Mouse (Mus musculus) limb, embryonic 10.5 days (tissue): ENCODE results near the gene Fopnl. TPM values are rescaled to one million over a fixed set of nuclear protein-coding genes. Genes with fewer than 3 reads are reported as not detected.

Experiments
- DNase-seq: peaks from one replicate; pipeline ENCODE4 v3.0.0-alpha.2; 2017; ENCODE audit warnings: low spot score
- H3K27ac ChIP-seq: fragments of 300-500 bp; sonication (generic); 2 replicates; pipeline ENCODE4 v1.5.1; 2016; ENCODE audit warnings: mild to moderate bottlenecking
- H3K27me3 ChIP-seq: fragments of 300-500 bp; sonication (generic); 2 replicates; pipeline ENCODE4 v1.6.1; 2016; ENCODE audit warnings: low read depth, mild to moderate bottlenecking; ENCODE audit not compliant: poor library complexity, severe bottlenecking
- H3K36me3 ChIP-seq: fragments of 300-500 bp; sonication (generic); 2 replicates; pipeline ENCODE4 v1.6.1; 2016; ENCODE audit warnings: mild to moderate bottlenecking, moderate library complexity
- H3K4me1 ChIP-seq: fragments of 300-500 bp; sonication (generic); 2 replicates; pipeline ENCODE4 v1.6.1; 2016
- H3K4me3 ChIP-seq: fragments of 300-500 bp; sonication (generic); 2 replicates; pipeline ENCODE4 v1.5.1; 2016; ENCODE audit warnings: mild to moderate bottlenecking, moderate library complexity
- H3K9me3 ChIP-seq: fragments of 300-500 bp; sonication (generic); replicated peaks from 2 replicates; pipeline ENCODE4 v1.6.1; 2016; ENCODE audit warnings: mild to moderate bottlenecking
- WGBS: fragments of 180-500 bp; shearing (Covaris S2); methylation state at CpG from one replicate; pipeline ENCODE4 v1.1.7; 2016; 5-methylcytosine and 5-hydroxymethylcytosine counted together
- polyA plus RNA-seq: library from polyadenylated mRNA; unstranded; fragments of >200 nt; fragmentation: Nextera tagmentation; extraction: Ambion mirVana; gene quantifications from 2 replicates; pipeline ENCODE4 v1.2.1, GENCODE M21; 2016

Fopnl gene
- polyA plus RNA-seq, 1 experiment from 2014 or later: 166 TPM

DNA sequence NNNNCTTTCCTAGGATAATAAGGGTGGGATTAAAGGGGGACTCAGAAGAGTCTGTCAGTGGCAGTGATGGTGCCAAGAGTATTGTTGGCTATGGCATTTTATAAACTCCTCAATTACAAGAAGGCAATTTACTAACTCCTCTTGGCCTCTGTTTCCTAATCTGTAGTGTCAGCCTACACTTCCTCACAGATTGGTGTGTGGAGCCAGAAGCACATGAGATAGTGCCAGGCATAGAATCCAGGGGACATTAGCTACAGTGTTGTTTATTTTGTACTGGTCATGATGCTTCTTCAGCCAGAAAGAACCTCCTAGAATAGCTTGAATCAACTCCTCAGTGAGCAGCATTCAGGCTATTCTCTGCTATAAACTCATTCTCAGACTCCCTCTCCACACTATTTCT is 34.4 kb upstream of the Fopnl start:
- H3K36me3 ChIP-seq: no peaks in the 10 kb centered on the region
- H3K4me1 ChIP-seq: no peaks in the 10 kb centered on the region
- no peak overlapping the region for H3K27ac ChIP-seq
- H3K9me3 ChIP-seq: no peaks in the 10 kb centered on the region
- no peak overlapping the region for H3K4me3 ChIP-seq
- H3K27me3 ChIP-seq: no peaks in the 10 kb centered on the region
- no peak for DNase-seq

DNA sequence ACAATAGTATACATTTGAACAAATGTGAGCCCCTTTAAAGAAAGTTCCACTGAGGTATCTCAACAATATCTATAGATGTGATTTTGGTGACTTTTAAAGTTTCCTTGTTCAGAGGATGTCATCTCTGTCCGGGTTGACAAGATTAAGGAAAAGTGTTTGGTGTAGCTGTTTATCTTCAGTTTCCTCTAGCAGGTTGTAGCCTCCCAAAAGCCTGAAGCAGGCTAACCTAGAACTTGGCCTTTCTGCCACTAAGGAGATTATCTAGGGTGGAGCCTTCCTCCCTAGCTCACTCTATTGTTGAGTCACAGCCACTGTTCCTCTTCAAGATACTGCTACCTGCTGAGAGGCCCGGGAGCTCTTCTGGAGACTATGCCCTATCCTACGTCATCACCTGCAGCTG is 27.8 kb upstream of the Fopnl start:
- Histone ChIP-seq H3K36me3 (no peaks in the 10 kb centered on the region), H3K27ac (no peak overlapping the region), H3K9me3 (no peaks in the 10 kb centered on the region), H3K4me1 (no peaks in the 10 kb centered on the region), H3K4me3 (no peak overlapping the region), H3K27me3 (no peaks in the 10 kb centered on the region)
- DNase-seq: no peak
- 86% methylated on average over 3 of the region's 3 CpGs for WGBS

DNA sequence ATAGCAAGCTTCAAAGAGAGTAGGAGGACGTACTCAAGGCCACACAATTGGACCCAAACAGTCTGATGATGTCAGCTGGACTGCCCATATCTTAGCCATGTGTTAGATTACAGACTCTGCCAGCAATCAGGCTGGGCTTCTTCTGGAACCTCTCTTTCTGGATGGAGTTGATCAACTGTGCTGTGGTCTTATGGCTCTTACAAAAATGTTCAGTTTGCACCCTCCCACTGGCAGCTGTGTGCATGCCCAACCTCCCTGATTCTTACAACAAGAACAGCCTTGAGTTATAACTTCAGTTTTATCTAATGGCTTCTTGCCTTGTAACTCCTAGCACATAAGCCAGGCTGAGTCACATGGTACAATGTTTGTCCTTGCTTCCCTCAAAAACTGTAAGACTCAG is 11.0 kb upstream of the Fopnl start:
- no peak for DNase-seq
- 61% methylated on average over 1 of the region's 1 CpGs for WGBS
- Histone ChIP-seq H3K27ac (no peak overlapping the region), H3K9me3 (no peaks in the 10 kb centered on the region), H3K36me3 (no peaks in the 10 kb centered on the region), H3K27me3 (no peaks in the 10 kb centered on the region), H3K4me3 (no peak overlapping the region), H3K4me1 (no peaks in the 10 kb centered on the region)

DNA sequence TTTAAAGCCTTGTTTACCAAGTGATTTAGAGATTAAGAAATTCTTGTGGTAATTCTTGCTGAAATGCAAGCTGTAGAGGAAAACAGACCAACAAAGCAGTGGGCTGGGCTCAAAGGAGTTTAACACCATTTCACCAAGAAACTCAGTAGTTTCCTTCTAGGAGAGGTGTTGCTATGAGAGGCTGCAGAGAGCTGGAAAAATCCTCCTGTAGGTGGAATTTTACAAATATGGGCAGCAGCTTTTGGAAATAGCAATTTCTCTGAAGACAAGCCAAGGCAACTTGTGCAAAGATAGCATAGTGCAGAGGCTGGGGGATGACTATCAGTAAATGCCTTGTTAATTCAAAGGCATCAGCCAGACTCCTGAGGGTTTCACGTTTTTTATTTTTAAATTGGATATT is 3.3 kb upstream of the Fopnl start:
- H3K4me3 ChIP-seq: no peak overlapping the region
- H3K27ac ChIP-seq: no peak overlapping the region
- no peaks in the 10 kb centered on the region for H3K27me3 ChIP-seq
- peaks cover 16% of the 10 kb centered on the region for H3K4me1 ChIP-seq
- no peak for DNase-seq
- H3K9me3 ChIP-seq: no peaks in the 10 kb centered on the region
- WGBS: 63% methylated on average over 1 of the region's 1 CpGs
- H3K36me3 ChIP-seq: no peaks in the 10 kb centered on the region

DNA sequence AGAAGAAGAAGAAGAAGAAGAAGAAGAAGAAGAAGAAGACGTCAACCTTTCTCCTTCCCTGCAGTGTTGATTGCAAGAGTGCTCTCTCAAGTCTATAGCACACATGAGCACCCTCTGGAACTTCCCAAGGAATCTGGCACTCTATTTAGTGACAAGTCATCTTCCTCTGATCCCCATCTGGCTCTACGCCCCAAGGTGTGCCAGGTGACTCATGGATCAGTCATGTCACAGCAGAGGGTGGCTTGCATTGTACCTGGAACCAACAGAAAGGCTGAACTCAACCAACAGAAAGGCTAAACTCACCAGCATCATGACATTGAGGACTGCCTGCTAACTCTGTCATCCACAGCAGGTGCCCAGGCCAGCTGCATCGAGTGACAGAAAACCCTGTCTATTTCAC is 2.5 kb upstream of the Fopnl start:
- Histone ChIP-seq H3K4me3 (no peak overlapping the region), H3K27ac (no peak overlapping the region), H3K9me3 (no peaks in the 10 kb centered on the region), H3K4me1 (peaks cover 16% of the 10 kb centered on the region), H3K27me3 (no peaks in the 10 kb centered on the region), H3K36me3 (peaks cover 2% of the 10 kb centered on the region)
- 89% methylated on average over 3 of the region's 3 CpGs for WGBS
- DNase-seq: no peak

DNA sequence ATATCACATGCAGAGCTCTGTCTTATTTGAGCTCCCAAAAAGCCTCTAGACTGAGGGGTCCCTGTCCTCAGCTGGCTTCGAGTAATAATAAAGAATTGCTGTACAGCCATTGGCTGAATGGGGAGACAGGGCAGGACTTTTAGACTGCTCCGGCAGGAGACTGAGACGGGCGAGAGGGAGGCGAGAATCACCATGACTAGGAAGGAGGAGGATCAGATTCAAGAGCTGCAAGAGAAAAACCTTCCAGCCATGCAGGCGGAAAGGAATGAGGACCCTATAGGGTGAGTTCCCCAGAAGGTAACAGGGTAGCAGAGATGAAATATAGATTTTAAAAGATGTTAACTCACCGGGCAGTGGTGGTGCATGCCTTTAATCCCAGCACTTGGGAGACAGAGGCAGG is 4.3 kb downstream of the Fopnl start:
- Histone ChIP-seq H3K36me3 (peaks cover 63% of the 10 kb centered on the region), H3K4me1 (peaks cover 16% of the 10 kb centered on the region)
- 93% methylated on average over 7 of the region's 7 CpGs for WGBS

DNA sequence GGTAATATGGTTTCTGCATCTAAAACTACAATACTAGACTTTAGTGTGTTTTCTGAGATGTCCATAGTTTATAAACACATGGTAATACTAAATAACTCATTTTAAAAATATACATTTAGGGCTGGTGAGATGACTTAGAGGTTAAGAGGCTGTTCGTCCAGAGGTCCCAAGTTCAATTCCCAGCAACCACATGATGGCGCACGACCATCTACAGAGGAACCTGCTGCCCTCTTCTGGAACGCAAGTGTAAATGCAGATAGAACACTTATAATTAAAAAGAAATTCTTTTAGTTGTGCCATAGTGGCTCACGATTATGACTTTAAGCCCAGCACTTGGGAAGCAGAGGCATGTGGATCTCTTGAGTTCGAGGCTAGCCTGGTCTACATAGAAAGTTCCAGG is 5.8 kb downstream of the Fopnl start:
- DNase-seq: peak; percentile 47
- H3K4me1 ChIP-seq: peaks cover 8% of the 10 kb centered on the region
- H3K27me3 ChIP-seq: no peaks in the 10 kb centered on the region
- H3K36me3 ChIP-seq: peaks cover 79% of the 10 kb centered on the region
- H3K9me3 ChIP-seq: no peaks in the 10 kb centered on the region
- no peak overlapping the region for H3K27ac ChIP-seq
- no peak overlapping the region for H3K4me3 ChIP-seq
- 55% methylated on average over 6 of the region's 6 CpGs for WGBS

More for the DNA sequence above, 4.3 kb downstream of the Fopnl start:
- Histone ChIP-seq H3K9me3 (no peaks in the 10 kb centered on the region), H3K4me3 (no peak overlapping the region), H3K27me3 (no peaks in the 10 kb centered on the region), H3K27ac (no peak overlapping the region)
- DNase-seq: no peak

DNA sequence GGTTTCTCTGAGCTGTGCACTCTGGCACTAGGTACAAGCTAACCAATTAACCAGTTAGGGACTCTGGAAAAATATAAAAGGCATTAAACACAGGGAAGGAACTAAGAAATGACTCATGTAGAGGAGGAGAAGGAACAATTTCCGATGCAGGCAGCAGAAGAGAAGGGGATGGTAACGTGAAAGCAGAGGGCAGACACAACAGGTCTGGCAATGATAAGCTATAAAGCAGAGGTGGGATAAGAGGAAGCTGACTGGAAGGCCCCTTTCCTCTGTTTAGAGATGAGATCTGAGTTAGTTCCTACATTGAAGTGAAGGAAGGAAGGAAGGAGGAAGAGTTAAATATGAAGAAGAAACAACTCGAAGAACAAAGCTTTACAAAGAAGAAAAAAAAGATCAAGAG is 7.4 kb downstream of the Fopnl start:
- 90% methylated on average over 3 of the region's 3 CpGs for WGBS
- peaks cover 90% of the 10 kb centered on the region for H3K36me3 ChIP-seq

DNA sequence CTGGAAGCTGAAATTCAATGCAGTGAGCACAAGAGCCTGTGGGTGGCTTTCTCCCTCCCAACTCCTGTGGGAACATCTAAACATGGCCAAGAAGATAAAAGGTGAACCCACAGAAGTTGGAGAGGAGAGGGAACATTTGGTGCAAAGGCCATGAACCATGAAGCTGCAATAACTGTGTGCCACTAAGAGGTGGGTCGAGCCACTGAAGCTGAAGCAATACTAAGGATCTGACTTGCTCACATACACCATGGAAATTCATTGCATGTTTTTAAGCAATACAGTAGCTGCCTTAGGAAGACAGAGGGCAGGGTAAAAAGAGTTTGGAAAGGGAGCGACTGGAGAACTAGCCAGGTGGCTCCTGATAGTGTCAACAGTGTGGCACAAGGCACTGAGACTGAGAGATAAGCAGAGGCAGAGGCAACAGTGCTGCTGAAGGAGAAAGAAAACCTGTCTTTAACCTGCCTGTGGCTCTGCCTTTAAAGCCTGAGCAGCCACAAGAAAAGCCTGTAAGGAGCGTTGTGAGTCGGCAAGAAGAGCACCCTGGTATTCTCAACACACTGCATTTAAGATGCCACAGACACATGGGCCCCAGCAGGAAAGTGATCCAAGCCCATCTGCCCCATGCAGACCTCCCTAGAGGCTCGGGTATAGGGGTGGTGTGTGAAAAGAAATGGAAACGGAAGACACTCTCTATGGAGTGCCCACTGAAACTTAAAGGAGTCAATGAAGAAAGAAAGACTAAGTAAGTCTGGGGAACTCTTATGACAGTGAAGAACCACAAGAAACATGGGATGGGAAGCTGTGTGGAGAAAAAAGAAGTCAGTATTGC is 8.7 kb downstream of the Fopnl start:
- DNase-seq: no peak
- 89% methylated on average over 6 of the region's 6 CpGs for WGBS

More for the DNA sequence above, 7.4 kb downstream of the Fopnl start:
- no peak for DNase-seq
- H3K4me3 ChIP-seq: no peak overlapping the region
- H3K27me3 ChIP-seq: no peaks in the 10 kb centered on the region
- H3K27ac ChIP-seq: no peak overlapping the region
- H3K9me3 ChIP-seq: no peaks in the 10 kb centered on the region
- H3K4me1 ChIP-seq: no peaks in the 10 kb centered on the region

DNA sequence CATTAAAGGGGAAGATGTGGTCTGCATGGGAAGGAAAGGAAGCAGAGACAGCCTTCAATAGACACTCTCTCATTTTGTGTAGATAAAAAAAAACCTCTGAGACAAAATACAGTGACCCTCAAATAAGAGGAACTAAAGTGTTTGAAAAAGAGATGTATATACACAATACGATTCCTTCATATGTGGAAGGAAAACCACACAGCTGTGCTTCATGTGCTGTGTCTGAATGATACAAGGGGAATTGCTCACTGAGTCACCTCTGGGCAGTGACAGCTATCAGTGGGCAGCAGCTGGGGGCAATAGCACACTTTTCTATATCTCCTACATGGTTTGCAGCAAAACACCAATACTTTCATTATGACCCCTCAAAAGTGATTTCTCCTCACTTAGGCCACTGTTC is 9.8 kb downstream of the Fopnl start:
- H3K4me1 ChIP-seq: no peaks in the 10 kb centered on the region
- no peak overlapping the region for H3K27ac ChIP-seq
- no peaks in the 10 kb centered on the region for H3K27me3 ChIP-seq
- 100% methylated on average over 1 of the region's 1 CpGs for WGBS
- no peak overlapping the region for H3K4me3 ChIP-seq
- H3K9me3 ChIP-seq: no peaks in the 10 kb centered on the region
- H3K36me3 ChIP-seq: peaks cover 91% of the 10 kb centered on the region
- DNase-seq: no peak

More for the DNA sequence above, 8.7 kb downstream of the Fopnl start:
- no peaks in the 10 kb centered on the region for H3K4me1 ChIP-seq
- no peak overlapping the region for H3K4me3 ChIP-seq
- H3K9me3 ChIP-seq: no peaks in the 10 kb centered on the region
- peaks cover 91% of the 10 kb centered on the region for H3K36me3 ChIP-seq
- H3K27me3 ChIP-seq: no peaks in the 10 kb centered on the region
- no peak overlapping the region for H3K27ac ChIP-seq

DNA sequence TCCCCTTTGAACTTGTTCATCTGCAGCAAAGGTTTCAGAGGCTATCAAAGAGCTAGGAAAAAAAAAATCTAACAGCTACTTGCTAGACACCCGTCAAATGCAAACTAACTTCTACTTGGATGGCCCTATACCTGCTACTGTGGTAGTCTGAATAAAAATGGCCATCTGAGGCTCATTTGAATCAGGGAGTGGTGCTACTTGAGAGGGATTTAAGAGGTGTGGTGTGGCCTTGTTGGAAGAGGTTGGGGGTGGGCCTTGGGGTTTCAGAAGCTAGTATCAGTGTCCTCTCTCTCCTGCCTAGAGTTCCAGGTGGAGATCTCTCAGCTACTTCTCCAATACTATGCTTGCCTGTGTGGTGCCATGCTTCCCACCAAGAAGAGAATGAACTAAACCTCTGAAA is 10.8 kb downstream of the Fopnl start:
- Histone ChIP-seq H3K9me3 (no peaks in the 10 kb centered on the region), H3K36me3 (peaks cover 91% of the 10 kb centered on the region), H3K4me3 (no peak overlapping the region), H3K27me3 (no peaks in the 10 kb centered on the region), H3K27ac (no peak overlapping the region), H3K4me1 (no peaks in the 10 kb centered on the region)
- WGBS: 89% methylated on average over 1 of the region's 1 CpGs
- no peak for DNase-seq

DNA sequence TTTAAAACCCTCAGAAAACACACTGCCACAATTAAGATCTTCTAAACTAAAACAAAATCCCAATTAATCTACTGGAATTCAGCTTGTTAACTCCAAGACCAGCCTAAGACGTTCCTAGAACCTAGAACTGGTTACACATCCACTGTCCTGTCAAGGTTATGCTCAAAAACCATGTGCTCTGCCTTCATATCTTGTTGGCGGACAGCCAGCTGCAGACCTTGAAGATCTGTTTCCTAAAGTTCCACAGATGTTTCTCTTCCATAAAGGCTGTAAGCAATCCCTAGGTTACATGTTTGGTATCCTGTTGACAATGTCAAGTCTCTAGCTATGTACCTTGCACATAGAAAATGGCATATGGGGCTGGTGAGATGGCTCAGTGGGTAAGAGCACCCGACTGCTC is 12.4 kb downstream of the Fopnl start:
- WGBS: 94% methylated on average over 3 of the region's 3 CpGs
- Histone ChIP-seq H3K9me3 (no peaks in the 10 kb centered on the region), H3K4me1 (no peaks in the 10 kb centered on the region), H3K36me3 (peaks cover 91% of the 10 kb centered on the region), H3K27me3 (no peaks in the 10 kb centered on the region), H3K4me3 (no peak overlapping the region), H3K27ac (no peak overlapping the region)
- no peak for DNase-seq

DNA sequence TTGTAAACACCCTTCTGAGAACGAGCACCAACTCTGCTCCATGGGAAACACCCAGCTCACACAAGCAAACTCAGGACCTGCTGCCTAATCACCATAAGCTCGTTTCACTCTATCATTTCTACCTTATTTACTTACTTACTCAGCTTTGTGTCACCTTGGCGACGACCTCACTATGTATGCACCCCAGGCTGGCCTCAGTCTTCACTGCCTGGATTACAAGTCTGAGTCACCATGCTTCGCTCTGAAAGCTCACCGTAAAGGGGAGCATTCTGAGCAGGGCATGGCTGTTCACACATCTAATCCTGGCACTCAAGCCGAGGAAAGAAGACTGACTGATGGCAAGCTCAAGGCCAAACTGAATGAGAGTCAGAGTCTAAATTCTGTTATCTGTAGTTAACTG is 13.5 kb downstream of the Fopnl start:
- H3K4me1 ChIP-seq: no peaks in the 10 kb centered on the region
- WGBS: 91% methylated on average over 7 of the region's 7 CpGs
- no peak overlapping the region for H3K4me3 ChIP-seq
- no peak overlapping the region for H3K27ac ChIP-seq
- H3K27me3 ChIP-seq: no peaks in the 10 kb centered on the region
- peaks cover 95% of the 10 kb centered on the region for H3K36me3 ChIP-seq
- H3K9me3 ChIP-seq: no peaks in the 10 kb centered on the region
- DNase-seq: no peak

DNA sequence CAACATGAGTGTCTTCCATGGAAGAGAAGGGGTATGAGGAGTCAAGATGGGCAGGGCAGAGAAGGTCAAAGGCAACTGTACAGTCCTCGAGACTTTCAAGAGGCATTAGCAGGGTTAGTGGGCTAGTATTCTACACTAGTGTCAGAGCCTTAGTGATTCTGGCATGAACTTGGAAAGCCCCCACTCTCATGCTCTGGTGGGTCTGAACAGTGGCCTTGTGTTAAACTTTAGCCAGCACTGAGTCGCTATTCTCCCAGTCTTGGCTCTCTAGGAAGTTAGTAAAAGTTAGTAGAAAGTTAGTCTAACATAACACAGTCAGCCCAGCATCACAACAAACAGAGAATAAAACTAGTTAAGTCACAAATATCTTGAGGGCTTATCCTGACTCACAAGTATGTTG is 14.1 kb downstream of the Fopnl start:
- Histone ChIP-seq H3K36me3 (peaks cover 93% of the 10 kb centered on the region), H3K27ac (no peak overlapping the region), H3K4me1 (no peaks in the 10 kb centered on the region), H3K27me3 (no peaks in the 10 kb centered on the region), H3K9me3 (no peaks in the 10 kb centered on the region), H3K4me3 (no peak overlapping the region)
- WGBS: 81% methylated on average over 2 of the region's 2 CpGs
- no peak for DNase-seq
